Mouse (Mus musculus) left cerebral cortex, adult 9 months (tissue): ENCODE measurements around the gene Taco1.
"Not testable (repeated sequence)": the region's sequence is repeated elsewhere in the genome, so short reads cannot be mapped to it uniquely, and the experiment has no call there.

Experiments used
- DNase-seq, 2 experiments: peaks; one replicate each; pipeline ENCODE4 v3.0.0; 2022; ENCODE audit warnings: low spot score in 2 of 2

The Taco1 gene

GRCm38 (mm10) chr11:106061311-106061710 lies 4.5 kb upstream of the Taco1 start:
- no peak for DNase-seq

- DNase-seq: no peak
Measured at GRCm38 (mm10) chr11:106063756-106064155, 2.1 kb upstream of the Taco1 start.

GRCm38 (mm10) chr11:106065073-106065922 lies 563 bp upstream of the Taco1 start:
- no peak for DNase-seq

GRCm38 (mm10) chr11:106066616-106067015 lies 755 bp downstream of the Taco1 start:
- DNase-seq: not testable (repeated sequence)

- DNase-seq: no peak
Measured at GRCm38 (mm10) chr11:106073774-106074173, 7.9 kb downstream of the Taco1 start.

GRCm38 (mm10) chr11:106076321-106076720 lies 10.5 kb downstream of the Taco1 start:
- peak in 1 of 2 experiments; percentile 45 for DNase-seq

- peak; percentile 100 for DNase-seq
Measured at GRCm38 (mm10) chr11:106083708-106084701, 18.1 kb downstream of the Taco1 start, which contains the start of gene Map3k3. Gene Map3k3, plus strand, starts transcription at chr11:106084613.

GRCm38 (mm10) chr11:106084911-106085561 lies 19.2 kb downstream of the Taco1 start:
- DNase-seq: peak in 1 of 2 experiments; percentile 49

GRCm38 (mm10) chr11:106098223-106098622 lies 32.4 kb downstream of the Taco1 start:
- no peak for DNase-seq

GRCm38 (mm10) chr11:106102866-106103265 lies 37.0 kb downstream of the Taco1 start:
- DNase-seq: no peak

GRCm38 (mm10) chr11:106106047-106106587 lies 40.3 kb downstream of the Taco1 start:
- DNase-seq: peak in 1 of 2 experiments; percentile 15

GRCm38 (mm10) chr11:106111688-106112087 lies 45.8 kb downstream of the Taco1 start:
- DNase-seq: no peak

- no peak for DNase-seq
Measured at GRCm38 (mm10) chr11:106122221-106122620, 56.4 kb downstream of the Taco1 start.

- no peak for DNase-seq
Measured at GRCm38 (mm10) chr11:106122736-106123135, 56.9 kb downstream of the Taco1 start.
